Mouse (Mus musculus) spleen, postnatal 14 days (tissue): ENCODE results near the gene Ptprk.

Experiments used
- DNase-seq, 2 experiments: peaks; one replicate each; pipeline ENCODE4 v3.0.0; 2021 to 2022; ENCODE audit warnings: low spot score in 2 of 2

Gene Ptprk

GRCm38 (mm10) chr10:28408980-28409379, 334.4 kb downstream of the Ptprk start:
- DNase-seq: no peak

- no peak for DNase-seq
Measured at GRCm38 (mm10) chr10:28414823-28415222, 340.2 kb downstream of the Ptprk start.

GRCm38 (mm10) chr10:28422622-28423021, 348.0 kb downstream of the Ptprk start:
- DNase-seq: no peak

- no peak for DNase-seq
Measured at GRCm38 (mm10) chr10:28425371-28425770, 350.8 kb downstream of the Ptprk start.

- DNase-seq: no peak
Measured at GRCm38 (mm10) chr10:28436084-28436483, 361.5 kb downstream of the Ptprk start.

GRCm38 (mm10) chr10:28449853-28450252, 375.2 kb downstream of the Ptprk start:
- DNase-seq: no peak

GRCm38 (mm10) chr10:28450642-28451041, 376.0 kb downstream of the Ptprk start:
- no peak for DNase-seq

GRCm38 (mm10) chr10:28458027-28458426, 383.4 kb downstream of the Ptprk start:
- DNase-seq: no peak

- DNase-seq: no peak
Measured at GRCm38 (mm10) chr10:28459963-28460362, 385.3 kb downstream of the Ptprk start.

GRCm38 (mm10) chr10:28463706-28464105, 389.1 kb downstream of the Ptprk start:
- no peak for DNase-seq

- no peak for DNase-seq
Measured at GRCm38 (mm10) chr10:28464766-28465548, 390.3 kb downstream of the Ptprk start.

- DNase-seq: peak in 1 of 2 experiments; percentile 2
Measured at GRCm38 (mm10) chr10:28485574-28485973, 411.0 kb downstream of the Ptprk start.

GRCm38 (mm10) chr10:28491006-28491405, 416.4 kb downstream of the Ptprk start:
- no peak for DNase-seq

- DNase-seq: no peak
Measured at GRCm38 (mm10) chr10:28492206-28492605, 417.6 kb downstream of the Ptprk start.

- no peak for DNase-seq
Measured at GRCm38 (mm10) chr10:28492870-28493269, 418.2 kb downstream of the Ptprk start.

- no peak for DNase-seq
Measured at GRCm38 (mm10) chr10:28493271-28493861, 418.7 kb downstream of the Ptprk start.

- DNase-seq: no peak
Measured at GRCm38 (mm10) chr10:28497791-28498190, 423.2 kb downstream of the Ptprk start.

GRCm38 (mm10) chr10:28498504-28498903, 423.9 kb downstream of the Ptprk start:
- no peak for DNase-seq

- DNase-seq: no peak
Measured at GRCm38 (mm10) chr10:28513601-28514000, 439.0 kb downstream of the Ptprk start.

GRCm38 (mm10) chr10:28516147-28516546, 441.5 kb downstream of the Ptprk start:
- DNase-seq: no peak

GRCm38 (mm10) chr10:28518297-28518696, 443.7 kb downstream of the Ptprk start:
- DNase-seq: no peak

- DNase-seq: no peak
Measured at GRCm38 (mm10) chr10:28519861-28520260, 445.2 kb downstream of the Ptprk start.

- no peak for DNase-seq
Measured at GRCm38 (mm10) chr10:28523992-28524735, 449.5 kb downstream of the Ptprk start.
